Mouse (Mus musculus) kidney, embryonic 14.5 days (tissue): ENCODE measurements at regions not wholly inside any gene's neighbourhood (a gene's known extent, or its start where the extent isn't known, plus 50 kb on each side); places are given as distances from the start of the nearest gene placed in this dataset.

Source experiments
- ATAC-seq: fragments of 200-750 bp; cut with Nextera tagmentation; 2 replicates; pipeline ENCODE4 v1.8.0; 2017; ENCODE audit warnings: moderate number of reproducible peaks, mild to moderate bottlenecking, moderate TSS enrichment, moderate library complexity; ENCODE audit not compliant: low FRiP score, low TSS enrichment
- H3K27ac ChIP-seq: fragments of 300-500 bp; sonication (generic); 2 replicates; pipeline ENCODE4 v1.5.1; 2014; ENCODE audit warnings: low read depth, mild to moderate bottlenecking, low read length, moderate library complexity, mixed read lengths
- H3K27me3 ChIP-seq: fragments of 300-500 bp; sonication (generic); 2 replicates; pipeline ENCODE4 v1.6.1; 2014; ENCODE audit warnings: mild to moderate bottlenecking, low read length; ENCODE audit not compliant: control insufficient read depth, insufficient read depth
- H3K36me3 ChIP-seq: fragments of 300-500 bp; sonication (generic); 2 replicates; pipeline ENCODE4 v1.6.1; 2014; ENCODE audit warnings: low read length, mixed read lengths; ENCODE audit not compliant: control insufficient read depth, insufficient read depth
- H3K4me1 ChIP-seq: fragments of 300-500 bp; sonication (generic); 2 replicates; pipeline ENCODE4 v1.6.1; 2014; ENCODE audit warnings: low read length, mixed read lengths; ENCODE audit not compliant: control insufficient read depth, insufficient read depth
- H3K4me2 ChIP-seq: fragments of 300-500 bp; sonication (generic); replicated peaks from 2 replicates; pipeline ENCODE4 v1.6.1; 2014; ENCODE audit warnings: low read depth, mild to moderate bottlenecking, low read length
- H3K4me3 ChIP-seq: fragments of 300-500 bp; sonication (generic); 2 replicates; pipeline ENCODE4 v1.5.1; 2014; ENCODE audit warnings: mild to moderate bottlenecking, low read length
- H3K9ac ChIP-seq: fragments of 300-500 bp; sonication (generic); 2 replicates; pipeline ENCODE4 v1.6.1; 2014; ENCODE audit warnings: low read depth, mild to moderate bottlenecking, low read length, moderate library complexity
- H3K9me3 ChIP-seq: fragments of 300-500 bp; sonication (generic); 2 replicates; pipeline ENCODE4 v1.6.1; 2016; ENCODE audit warnings: low read length; ENCODE audit not compliant: control insufficient read depth
- whole genome bisulfite sequencing: fragments of 180-500 bp; shearing (Covaris S2); extraction: QIAGEN DNeasy Blood & Tissue Kit; methylation state at CpG from one replicate; pipeline ENCODE4 v1.1.7; 2014; 5-methylcytosine and 5-hydroxymethylcytosine counted together

GRCm38 (mm10) chr2:103867958-103868330 lies 70.5 kb upstream of the Caprin1 start:
- Histone ChIP-seq H3K36me3 (no peaks in the 10 kb centered on the region), H3K27me3 (no peaks in the 10 kb centered on the region), H3K4me2 (no peak overlapping the region), H3K4me1 (no peaks in the 10 kb centered on the region), H3K9me3 (no peaks in the 10 kb centered on the region), H3K9ac (no peak overlapping the region), H3K4me3 (no peak overlapping the region), H3K27ac (no peak overlapping the region)
- 91% methylated on average over 13 of the region's 13 CpGs for WGBS
- ATAC-seq, result no peak

DNA sequence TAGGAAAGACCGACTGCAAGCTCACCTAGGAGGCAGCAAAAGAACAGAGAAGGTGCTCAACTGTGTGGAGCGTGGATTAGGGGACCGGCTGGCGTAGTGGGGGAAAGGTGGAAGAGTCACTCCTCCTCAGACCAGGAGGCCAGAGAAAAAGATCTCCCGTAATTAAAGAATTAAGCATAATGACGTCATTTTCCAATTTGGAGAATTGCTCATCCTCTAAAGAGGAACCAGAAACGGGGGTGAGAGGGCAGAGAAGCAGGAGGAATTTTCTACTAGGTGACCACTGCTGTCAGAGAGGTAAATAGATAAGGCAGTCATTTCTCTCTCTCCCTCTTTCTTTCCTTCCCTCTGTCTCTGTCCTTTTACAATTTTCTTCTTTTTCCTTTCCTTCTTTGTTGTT lies 71.2 kb upstream of the Caprin1 start:
- WGBS, result 63% methylated on average over 7 of the region's 7 CpGs

DNA sequence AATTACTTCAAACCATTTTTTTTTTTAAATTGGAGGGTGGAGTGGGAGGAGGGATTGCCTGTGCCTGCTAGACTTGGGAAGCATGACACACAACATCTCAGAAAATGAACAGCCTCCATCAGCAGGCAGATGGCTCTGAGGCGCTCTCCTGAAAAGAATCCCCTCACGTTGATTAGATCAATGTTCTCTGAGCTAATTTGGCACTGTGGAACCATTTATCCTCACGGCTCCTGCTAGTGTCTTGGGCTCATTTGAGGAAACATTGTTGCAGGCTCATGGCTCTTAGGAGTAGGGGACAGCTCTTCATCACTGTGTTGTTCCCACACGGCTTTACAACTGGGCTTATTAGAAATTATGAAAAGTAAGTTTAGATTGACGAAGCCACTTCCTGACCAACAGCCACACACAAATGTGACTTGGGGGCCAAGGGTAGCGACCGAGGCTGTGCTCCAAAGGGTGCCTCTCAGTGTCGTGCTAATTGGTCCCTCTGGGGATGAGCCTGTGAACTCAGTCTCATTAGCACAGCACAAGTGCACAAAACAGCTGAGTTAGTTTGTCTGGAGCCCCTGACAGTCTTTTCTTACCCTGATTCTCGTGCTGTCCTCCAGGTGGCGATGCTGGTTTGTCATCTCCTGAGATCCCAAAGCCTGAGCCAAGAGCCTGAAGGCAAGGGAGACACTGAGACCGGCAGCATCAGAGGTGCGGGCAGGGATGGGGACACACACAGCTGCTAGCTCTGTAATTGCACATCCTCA lies 74.2 kb upstream of the Caprin1 start:
- no peaks in the 10 kb centered on the region for H3K36me3 ChIP-seq
- no peaks in the 10 kb centered on the region for H3K27me3 ChIP-seq
- H3K27ac ChIP-seq, result no peak overlapping the region
- H3K4me1 ChIP-seq, result no peaks in the 10 kb centered on the region
- peak; percentile 73; the same call in 1 of the 2 replicates for ATAC-seq
- no peaks in the 10 kb centered on the region for H3K9me3 ChIP-seq
- WGBS, result 27% methylated on average over 12 of the region's 12 CpGs
- H3K4me3 ChIP-seq, result no peak overlapping the region
- H3K4me2 ChIP-seq, result no peak overlapping the region
- H3K9ac ChIP-seq, result no peak overlapping the region

More for the DNA sequence above, 71.2 kb upstream of the Caprin1 start:
- H3K4me3 ChIP-seq, result no peak overlapping the region
- H3K4me2 ChIP-seq, result no peak overlapping the region
- no peaks in the 10 kb centered on the region for H3K36me3 ChIP-seq
- H3K9me3 ChIP-seq, result no peaks in the 10 kb centered on the region
- H3K27me3 ChIP-seq, result no peaks in the 10 kb centered on the region
- no peak overlapping the region for H3K27ac ChIP-seq
- H3K4me1 ChIP-seq, result no peaks in the 10 kb centered on the region
- ATAC-seq, result no peak
- no peak overlapping the region for H3K9ac ChIP-seq

DNA sequence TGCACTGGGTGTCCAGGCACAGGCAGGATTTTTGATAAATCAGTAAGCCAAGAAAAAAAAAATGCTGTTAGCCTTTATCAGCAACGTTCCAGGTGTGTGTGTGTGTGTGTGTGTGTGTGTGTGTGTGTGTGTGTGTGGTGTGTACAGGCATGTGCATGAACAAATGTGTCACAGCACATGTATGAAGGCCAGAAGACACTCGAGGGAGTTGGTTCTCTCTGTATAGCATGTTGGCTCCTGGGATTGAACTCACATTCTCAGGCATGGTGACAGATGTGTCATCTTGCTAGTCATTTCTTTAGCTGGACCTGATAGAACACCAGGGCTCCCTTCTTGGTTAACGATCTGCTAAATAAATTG lies 74.8 kb upstream of the Caprin1 start:
- H3K36me3 ChIP-seq, result no peaks in the 10 kb centered on the region
- no peaks in the 10 kb centered on the region for H3K4me1 ChIP-seq
- no peak overlapping the region for H3K9ac ChIP-seq
- no peaks in the 10 kb centered on the region for H3K9me3 ChIP-seq
- no peak overlapping the region for H3K4me3 ChIP-seq
- 63% methylated on average over 3 of the region's 3 CpGs for WGBS
- no peak overlapping the region for H3K4me2 ChIP-seq
- no peak overlapping the region for H3K27ac ChIP-seq
- H3K27me3 ChIP-seq, result no peaks in the 10 kb centered on the region
- no peak for ATAC-seq

- ATAC-seq, result no peak
Observed at GRCm38 (mm10) chr2:103873381-103873780, 75.9 kb upstream of the Caprin1 start.

DNA sequence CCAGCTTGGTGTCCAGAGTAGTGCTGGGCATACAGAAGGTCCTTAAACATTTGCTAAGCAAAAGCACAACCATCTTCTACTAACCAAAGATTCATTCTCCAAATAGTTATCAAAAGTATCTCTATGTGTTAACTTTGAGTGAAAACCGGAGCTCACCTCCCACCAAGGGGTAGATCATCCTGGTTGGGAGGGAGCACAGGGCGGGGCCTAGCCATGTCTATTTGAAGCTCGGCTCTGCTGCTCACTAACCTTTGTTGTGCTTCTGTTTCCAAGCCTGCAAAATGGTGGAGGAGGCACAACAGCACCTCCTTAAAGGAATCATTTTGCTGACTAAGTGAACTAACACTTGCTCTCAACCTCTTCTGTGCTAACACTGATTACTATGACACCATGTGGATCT lies 77.0 kb upstream of the Caprin1 start:
- Histone ChIP-seq H3K27ac (no peak overlapping the region), H3K9ac (no peak overlapping the region), H3K4me1 (no peaks in the 10 kb centered on the region), H3K36me3 (no peaks in the 10 kb centered on the region), H3K9me3 (no peaks in the 10 kb centered on the region), H3K4me2 (no peak overlapping the region), H3K4me3 (no peak overlapping the region), H3K27me3 (no peaks in the 10 kb centered on the region)
- no peak for ATAC-seq
- 58% methylated on average over 3 of the region's 3 CpGs for WGBS

More at GRCm38 (mm10) chr2:103873381-103873780, 75.9 kb upstream of the Caprin1 start:
- Histone ChIP-seq H3K9ac (no peak overlapping the region), H3K36me3 (no peaks in the 10 kb centered on the region), H3K9me3 (no peaks in the 10 kb centered on the region), H3K4me3 (no peak overlapping the region), H3K4me2 (no peak overlapping the region), H3K27ac (no peak overlapping the region), H3K27me3 (no peaks in the 10 kb centered on the region), H3K4me1 (no peaks in the 10 kb centered on the region)
- 91% methylated on average over 6 of the region's 6 CpGs for WGBS

DNA sequence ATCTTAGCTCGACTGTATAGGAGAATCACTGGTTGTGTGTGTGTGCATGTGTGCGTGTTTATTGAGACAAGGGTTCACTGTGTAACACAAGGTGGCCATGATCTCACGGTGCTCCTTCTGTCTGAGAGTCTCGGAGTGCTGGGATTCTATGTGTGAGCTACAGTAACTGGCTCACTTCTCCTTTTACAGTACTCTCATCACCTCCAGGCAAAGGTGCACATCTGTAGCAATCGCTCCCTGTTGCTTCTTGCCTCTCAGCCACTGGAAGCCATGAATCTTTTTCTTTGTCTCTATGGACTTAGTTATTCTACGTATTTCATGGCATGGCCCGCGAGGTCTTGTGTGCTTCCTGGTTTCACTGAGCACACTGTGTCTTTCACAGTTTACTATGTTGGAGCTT lies 78.3 kb upstream of the Caprin1 start:
- no peak overlapping the region for H3K27ac ChIP-seq
- ATAC-seq, result no peak
- H3K9me3 ChIP-seq, result no peaks in the 10 kb centered on the region
- no peak overlapping the region for H3K9ac ChIP-seq
- no peaks in the 10 kb centered on the region for H3K36me3 ChIP-seq
- no peak overlapping the region for H3K4me3 ChIP-seq
- H3K4me1 ChIP-seq, result 0 out of 2 replicates have a peak, but pooled peaks cover under 1% of the 10 kb centered on the region
- WGBS, result 84% methylated on average over 8 of the region's 8 CpGs
- no peaks in the 10 kb centered on the region for H3K27me3 ChIP-seq
- no peak overlapping the region for H3K4me2 ChIP-seq

GRCm38 (mm10) chr2:103876236-103876635 lies 78.8 kb upstream of the Caprin1 start:
- no peak overlapping the region for H3K4me2 ChIP-seq
- no peak overlapping the region for H3K4me3 ChIP-seq
- no peak overlapping the region for H3K9ac ChIP-seq
- peaks cover 5% of the 10 kb centered on the region for H3K4me1 ChIP-seq
- H3K27me3 ChIP-seq, result no peaks in the 10 kb centered on the region
- WGBS, result 89% methylated on average over 2 of the region's 2 CpGs
- no peak overlapping the region for H3K27ac ChIP-seq
- no peaks in the 10 kb centered on the region for H3K36me3 ChIP-seq
- no peaks in the 10 kb centered on the region for H3K9me3 ChIP-seq
- no peak for ATAC-seq

DNA sequence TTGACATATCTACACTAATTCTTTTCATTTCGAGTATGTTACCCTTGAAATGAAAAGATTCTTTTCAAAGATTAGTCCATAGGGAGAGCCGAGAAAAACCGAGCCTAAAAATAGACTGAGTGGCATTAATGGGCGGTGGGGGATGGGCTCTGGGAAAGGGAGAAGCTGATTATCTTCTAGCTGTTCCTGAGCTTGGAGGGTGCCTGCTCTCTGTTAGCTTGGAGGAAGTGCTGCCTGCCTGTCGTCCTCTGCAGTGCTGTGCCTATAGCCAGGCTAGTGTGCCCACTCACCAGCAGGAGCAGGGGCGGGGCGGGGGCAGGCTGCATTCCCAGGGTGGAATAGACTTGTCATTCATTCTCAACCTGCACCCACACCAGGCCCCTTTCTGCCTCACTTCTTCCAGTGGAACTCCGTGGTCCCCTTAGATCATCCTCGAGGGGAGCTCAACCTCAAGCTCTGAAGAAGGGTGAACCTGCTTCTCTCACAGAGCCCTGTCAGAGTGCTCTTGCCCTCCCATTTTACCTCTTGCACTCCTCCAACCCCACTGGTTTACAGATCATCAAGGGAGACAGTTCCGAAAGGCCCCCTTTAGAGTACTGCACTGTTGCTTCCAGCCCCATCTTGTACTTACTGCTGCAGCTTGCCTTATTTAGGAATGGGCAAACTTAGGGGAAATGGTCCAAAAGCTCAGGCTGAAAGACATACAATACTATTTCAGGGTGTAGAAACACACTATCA lies 76.6 kb upstream of the Lmo2 start:
- WGBS, result 29% methylated on average over 10 of the region's 10 CpGs
- Histone ChIP-seq H3K9me3 (no peaks in the 10 kb centered on the region), H3K4me2 (no peak overlapping the region), H3K4me3 (no peak overlapping the region), H3K36me3 (no peaks in the 10 kb centered on the region), H3K4me1 (peaks cover 6% of the 10 kb centered on the region), H3K27ac (no peak overlapping the region), H3K9ac (no peak overlapping the region), H3K27me3 (0 out of 2 replicates have a peak, but pooled peaks cover 3% of the 10 kb centered on the region)
- ATAC-seq, result no peak
